In the genomic region with DNA sequence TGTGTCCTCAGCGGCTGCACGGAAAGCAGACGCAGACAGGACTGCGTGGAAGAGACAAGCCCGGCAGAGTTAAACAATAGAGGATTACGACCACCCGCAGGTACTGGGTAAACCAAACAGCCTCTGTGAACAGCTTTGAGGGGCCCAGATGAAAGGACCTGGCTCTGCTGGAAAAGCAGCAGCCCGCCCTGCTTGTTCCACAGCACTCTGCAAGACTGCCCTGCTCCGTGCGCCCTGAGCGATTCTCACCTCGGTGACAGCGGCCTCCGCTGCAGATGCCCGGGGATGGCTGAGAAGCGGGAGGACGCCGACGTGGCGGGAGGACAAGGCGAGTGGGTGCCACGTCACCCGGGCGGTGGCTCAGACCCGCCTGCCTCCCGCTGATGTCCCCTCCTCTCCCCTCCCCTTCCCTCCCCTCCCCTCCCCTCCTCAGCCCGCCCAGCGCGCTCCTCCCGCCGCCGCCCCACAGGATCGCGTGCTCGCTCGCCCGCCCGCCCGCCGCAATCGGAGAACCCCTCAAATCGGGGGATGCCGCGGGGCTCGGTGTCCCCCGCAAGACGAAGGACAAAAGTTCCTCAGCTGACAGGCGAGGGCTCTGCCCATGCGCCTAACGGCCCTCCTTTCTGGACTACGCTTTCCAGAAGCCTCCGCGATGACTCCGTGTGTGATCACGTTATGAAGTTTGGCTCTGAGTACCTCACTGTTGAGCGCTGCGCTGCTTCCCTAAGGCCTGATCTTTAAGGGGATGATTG, we compare ENCODE assay signal across 8 mouse cellular contexts. TPM values are rescaled to one million over a fixed set of nuclear protein-coding genes. Genes with fewer than 3 reads are reported as not detected.
DNase-seq lines count a peak whose midpoint lies in the region; ATAC-seq lines count a peak whose summit lies in the region.

A gene (minus strand): TSS at position 364 of the 752 bp plus-strand sequence.

- intact Hi-C loops in left cerebral cortex, postnatal 14 days (cut with DNase I): no loop called here

- no peaks in the 10 kb centered on the region for H3K36me3 ChIP-seq in intestine, embryonic 15.5 days

- peak within 1 kb of the TSS; percentile 58 for H3K4me3 ChIP-seq in intestine, embryonic 15.5 days (replicated peaks)

- peak within 1 kb of the TSS; percentile 76 for H3K9ac ChIP-seq in intestine, embryonic 15.5 days

- no peaks in the 10 kb centered on the region for H3K4me1 ChIP-seq in intestine, embryonic 15.5 days (replicated peaks)

- peak within 1 kb of the TSS; percentile 79 for H3K4me2 ChIP-seq in intestine, embryonic 15.5 days (replicated peaks)

- peak; percentile 83 for DNase-seq in adrenal gland, adult 8-10 months
- peak; percentile 86 for DNase-seq in embryo, embryonic 10 days (ENCODE audit: low spot score)
- DNase-seq in gastrocnemius, postnatal 25 days: peak; percentile 90
- peak; percentile 84 to 87 for DNase-seq in left cerebral cortex, postnatal 14 days (ENCODE audit: low spot score in 2 of 2)
- peak; percentile 75 for DNase-seq in skeletal muscle tissue, adult 2 months (ENCODE audit: low read depth, low spot score)

- no peaks in the 10 kb centered on the region for H3K9me3 ChIP-seq in intestine, embryonic 15.5 days

- 0 out of 2 replicates have a peak, but pooled peaks cover 2% of the 10 kb centered on the region for H3K27me3 ChIP-seq in intestine, embryonic 15.5 days (replicated peaks)

- peak within 1 kb of the TSS; percentile 86 for H3K27ac ChIP-seq in intestine, embryonic 15.5 days

- peak; percentile 96 for ATAC-seq in intestine, embryonic 15.5 days
- ATAC-seq in megakaryocyte progenitor cell, adult 5-6 weeks (replicated peaks; ENCODE audit: poor library complexity): peak; percentile 94
- ATAC-seq in activated CD4-positive, CD25-positive, alpha-beta regulatory T cell, adult 4 months: no peak

- WGBS in intestine, embryonic 15.5 days: under 1% methylated on average over 44 of the region's 57 CpGs

RNA-seq across cellular contexts. Expression of the gene that starts here (rescaled TPM):
- total RNA-seq in adrenal gland, adult 8-10 months (2022): 1 to 10 TPM; 5.0 to 8.2 (median 6.7) TPM
- 1 to 10 TPM; 6.9 to 7.3 TPM for total RNA-seq in gastrocnemius, postnatal 25 days (2021)
- polyA plus RNA-seq in intestine, embryonic 15.5 days (2015; fragmentation: Nextera tagmentation; extraction: Ambion mirVana): 7.2 and 7.5 TPM in 2 replicates
- 10 to 100 TPM; 17.7 to 18.8 TPM for total RNA-seq in left cerebral cortex, postnatal 14 days (2021)
- 0.15 and 0.57 TPM in 2 replicates for total RNA-seq in megakaryocyte progenitor cell, adult 5-6 weeks (2015)
- 0.07 and 0.17 TPM in 2 replicates for total RNA-seq in megakaryocyte progenitor cell, adult 5-6 weeks (2017)
- not detected for polyA plus RNA-seq in activated CD4-positive, CD25-positive, alpha-beta regulatory T cell, adult 4 months (2017; shearing (Covaris generic))

Comparison
In these comparisons a context has a peak if more than half of its experiments do, and no peak if none do; other contexts are left out.
1. Peak in ATAC-seq in megakaryocyte progenitor cell, adult 5-6 weeks; RNA of the gene not detected or under 1 TPM.